ENCODE assay signal across 5 mouse cellular contexts in the genomic region with DNA sequence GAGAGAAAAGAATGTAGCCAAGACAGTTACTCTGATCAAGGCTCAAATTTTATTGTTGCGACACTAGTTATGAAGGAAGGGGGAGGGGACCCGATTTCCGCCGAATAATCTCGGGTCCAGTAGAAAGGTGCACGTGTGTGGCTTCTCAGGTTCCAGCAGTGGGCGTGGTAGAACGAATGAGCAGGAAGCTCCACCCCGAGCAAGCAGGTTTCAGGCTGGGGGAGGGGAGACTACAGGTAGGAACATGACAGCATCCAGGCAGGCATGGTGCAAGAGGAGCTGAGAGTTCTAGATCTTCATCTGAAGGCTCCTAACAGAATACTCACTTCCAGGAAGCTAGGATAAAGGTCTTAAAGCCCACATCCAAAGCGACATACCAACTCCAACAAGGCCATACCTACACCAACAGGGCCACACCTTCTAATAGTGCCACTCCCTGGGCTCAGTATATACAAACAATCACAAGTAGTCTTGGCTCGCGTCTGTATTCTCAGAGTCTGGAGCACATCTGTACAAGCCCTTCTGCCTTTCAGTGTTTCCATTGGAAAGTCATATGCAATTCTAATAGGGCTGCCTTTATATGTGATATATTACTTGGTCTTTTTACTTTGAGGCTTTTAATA. TPM values are rescaled to one million over a fixed set of nuclear protein-coding genes. Genes with fewer than 3 reads are reported as not detected.
DNase-seq lines count a peak whose midpoint lies in the region; ATAC-seq and TF ChIP-seq lines count a peak whose summit lies in the region.
"Not testable (repeated sequence)": the region's sequence is repeated elsewhere in the genome, so short reads cannot be mapped to it uniquely, and the experiment has no call there.

No protein-coding gene starts in this region.

- 60% methylated on average over 5 of the region's 12 CpGs for WGBS in intestine, embryonic 14.5 days
- 45% methylated on average over 5 of the region's 12 CpGs for WGBS in intestine, embryonic 16.5 days
- WGBS in lung, postnatal 0 days, result 52% methylated on average over 4 of the region's 12 CpGs
- WGBS in stomach, postnatal 0 days, result 47% methylated on average over 4 of the region's 12 CpGs

- peak overlapping the region; percentile 65; the same call in 1 of the 2 replicates for H3K27ac ChIP-seq in ES-Bruce4 (ENCODE audit: insufficient read depth, low read length)
- not testable (repeated sequence) for H3K27ac ChIP-seq in intestine, embryonic 14.5 days (ENCODE audit: low read depth); intestine, embryonic 16.5 days (ENCODE audit: low read length); lung, postnatal 0 days (ENCODE audit: low read length); stomach, postnatal 0 days (replicated peaks)

- not testable (repeated sequence) for H3K27me3 ChIP-seq in ES-Bruce4 (ENCODE audit: control insufficient read depth, insufficient read depth, low read length, poor library complexity, severe bottlenecking); intestine, embryonic 14.5 days (replicated peaks; ENCODE audit: control insufficient read depth, insufficient read depth, low read length); intestine, embryonic 16.5 days (replicated peaks; ENCODE audit: control insufficient read depth, insufficient read depth, low read length); lung, postnatal 0 days (replicated peaks; ENCODE audit: insufficient read depth, low read length); stomach, postnatal 0 days (ENCODE audit: control insufficient read depth, insufficient read depth, low read length)

- not testable (repeated sequence) for H3K9me3 ChIP-seq in ES-Bruce4 (replicated peaks; ENCODE audit: control insufficient read depth, insufficient read depth, low read length, poor library complexity, severe bottlenecking); intestine, embryonic 14.5 days (ENCODE audit: control insufficient read depth, low read length); intestine, embryonic 16.5 days (ENCODE audit: control insufficient read depth, low read length); lung, postnatal 0 days (ENCODE audit: low read length); stomach, postnatal 0 days (ENCODE audit: control insufficient read depth, low read length)

- not testable (repeated sequence) for TF ChIP-seq CTCF in ES-Bruce4 (IDR thresholded peaks at IDR 0.05; ENCODE audit: low read depth, low read length); lung, postnatal 0 days (IDR thresholded peaks at IDR 0.05); stomach, postnatal 0 days (IDR thresholded peaks at IDR 0.05; ENCODE audit: low read depth)

- not testable (repeated sequence) for DNase-seq in intestine, embryonic 14.5 days (ENCODE audit: low spot score); lung, postnatal 0 days (ENCODE audit: low spot score)
- DNase-seq in stomach, postnatal 0 days (ENCODE audit: low spot score), result peak; percentile 28

- TF ChIP-seq EP300 in ES-Bruce4 (IDR thresholded peaks at IDR 0.05; ENCODE audit: insufficient read depth, low read depth, low read length); lung, postnatal 0 days (IDR thresholded peaks at IDR 0.05); stomach, postnatal 0 days (optimal IDR thresholded peaks at IDR 0.05): not testable (repeated sequence)

- ATAC-seq in intestine, embryonic 14.5 days (replicated peaks; ENCODE audit: low FRiP score, low TSS enrichment, low read depth), result peak; percentile 15; the same call in 1 of the 2 replicates
- peak; percentile 56; the same call in 1 of the 2 replicates for ATAC-seq in intestine, embryonic 16.5 days
- peak; percentile 47; the same call in 1 of the 2 replicates for ATAC-seq in lung, postnatal 0 days
- peak; percentile 85 for ATAC-seq in stomach, postnatal 0 days (ENCODE audit: low FRiP score, low TSS enrichment)

- not testable (repeated sequence) for H3K4me1 ChIP-seq in ES-Bruce4 (ENCODE audit: control insufficient read depth, insufficient read depth, low read length); intestine, embryonic 14.5 days (replicated peaks; ENCODE audit: control insufficient read depth, insufficient read depth, low read length); intestine, embryonic 16.5 days (ENCODE audit: control insufficient read depth, insufficient read depth, low read length); lung, postnatal 0 days (ENCODE audit: insufficient read depth, low read depth, low read length); stomach, postnatal 0 days (replicated peaks; ENCODE audit: control insufficient read depth, insufficient read depth)

- TF ChIP-seq POLR2A in ES-Bruce4 (IDR thresholded peaks at IDR 0.05; ENCODE audit: insufficient read depth, low read length), result not testable (repeated sequence)

- not testable (repeated sequence) for H3K4me3 ChIP-seq in ES-Bruce4 (ENCODE audit: low read depth, low read length); intestine, embryonic 14.5 days (ENCODE audit: low read depth, low read length); intestine, embryonic 16.5 days (ENCODE audit: low read length); lung, postnatal 0 days (ENCODE audit: low read depth, low read length); stomach, postnatal 0 days (ENCODE audit: low read depth, low read length)

- not testable (repeated sequence) for H3K36me3 ChIP-seq in ES-Bruce4 (ENCODE audit: control insufficient read depth, insufficient read depth, low read length, poor library complexity, severe bottlenecking); intestine, embryonic 14.5 days (ENCODE audit: control insufficient read depth, insufficient read depth, low read length); intestine, embryonic 16.5 days (ENCODE audit: control insufficient read depth, insufficient read depth, low read length); lung, postnatal 0 days (ENCODE audit: insufficient read depth, low read length); stomach, postnatal 0 days (ENCODE audit: control insufficient read depth, insufficient read depth, low read length)

- H3K4me2 ChIP-seq in intestine, embryonic 14.5 days (ENCODE audit: low read length); intestine, embryonic 16.5 days (ENCODE audit: low read depth, low read length); lung, postnatal 0 days (replicated peaks; ENCODE audit: low read depth, low read length); stomach, postnatal 0 days (replicated peaks; ENCODE audit: low read depth): not testable (repeated sequence)

- not testable (repeated sequence) for H3K9ac ChIP-seq in ES-Bruce4 (ENCODE audit: low read depth, poor library complexity, severe bottlenecking); intestine, embryonic 14.5 days (ENCODE audit: low read length); intestine, embryonic 16.5 days (ENCODE audit: low read depth, low read length); lung, postnatal 0 days (replicated peaks; ENCODE audit: low read depth); stomach, postnatal 0 days (ENCODE audit: low read length)

RNA-seq across cellular contexts. Expression of gene Etv6, which starts 20.9 kb away (rescaled TPM):
- 18.1 and 19.9 TPM in 2 replicates for polyA plus RNA-seq in ES-Bruce4 (2011; ENCODE audit: insufficient read depth, insufficient read length, low read depth, missing spikeins)
- 16.5 and 17.7 TPM in 2 replicates for polyA plus RNA-seq in intestine, embryonic 14.5 days (2014; fragmentation: Nextera tagmentation; extraction: Ambion mirVana)
- polyA plus RNA-seq in intestine, embryonic 16.5 days (2015; fragmentation: Nextera tagmentation; extraction: Ambion mirVana), result 10.4 and 10.5 TPM in 2 replicates
- polyA plus RNA-seq in lung, postnatal 0 days (2015; fragmentation: Nextera tagmentation; extraction: Ambion mirVana), result 5.5 and 6.2 TPM in 2 replicates
- polyA plus RNA-seq in stomach, postnatal 0 days (2015; fragmentation: Nextera tagmentation; extraction: Ambion mirVana), result 5.9 and 7.6 TPM in 2 replicates

Comparison
In these comparisons a context has a peak if more than half of its experiments do, and no peak if none do; other contexts are left out.
1. ATAC-seq: peak in every context shown above with its lines; median percentile 85 in stomach, postnatal 0 days; 56 in intestine, embryonic 16.5 days; 47 in lung, postnatal 0 days; 15 in intestine, embryonic 14.5 days.